Mouse (Mus musculus): ENCODE data around the gene Grin1. TPM values are rescaled to one million over a fixed set of nuclear protein-coding genes. Genes with fewer than 3 reads are reported as not detected.

The Grin1 gene
- total and polyA plus RNA-seq, 2 experiments from 2014 or later = 71.5 to 146 TPM

GRCm38 (mm10) chr2:25290101-25290815 is 28.7 kb downstream of the Grin1 start:
- ATAC-seq (ENCODE audit: low FRiP score) = peak; percentile 12; the same call in 1 of the 2 replicates

DNA sequence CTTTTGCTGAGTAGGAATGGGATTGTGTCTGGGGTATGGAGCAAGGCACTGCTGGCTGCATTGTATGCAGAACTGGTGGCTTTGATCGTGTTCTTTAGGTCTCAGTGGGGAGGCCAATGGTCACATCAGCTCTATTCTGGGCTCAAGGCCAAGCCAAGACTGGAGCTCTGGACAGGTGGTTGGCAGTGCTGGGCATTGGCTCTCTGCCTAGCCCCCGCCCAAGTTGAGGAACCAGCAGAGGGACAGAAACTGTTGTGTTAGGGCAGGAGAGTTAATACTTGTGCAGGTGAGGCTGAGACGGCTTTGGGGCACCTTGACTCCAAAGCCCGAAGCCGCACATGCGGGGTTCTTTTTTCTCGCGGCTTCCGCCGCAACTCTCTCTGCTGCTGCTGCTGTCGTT is 29.3 kb downstream of the Grin1 start, which contains the start of gene Lrrc26:
Gene Lrrc26 (plus strand): TSS at position 265 of the 400 bp plus-strand sequence.
- Histone ChIP-seq H3K4me2 (ENCODE audit: low read depth, low read length, poor library complexity, severe bottlenecking) (peak within 1 kb of the TSS; percentile 50), H3K9ac (replicated peaks; ENCODE audit: low read length, poor library complexity, severe bottlenecking) (peak within 1 kb of the TSS; percentile 1; the same call in 1 of the 2 replicates), H3K36me3 (ENCODE audit: insufficient read depth, low read length) (peaks cover 30% of the 10 kb centered on the region), H3K4me3 (ENCODE audit: low read depth, low read length) (peak within 1 kb of the TSS; percentile 18), H3K27ac (ENCODE audit: low read depth, low read length) (no peak within 1 kb of the TSS), H3K27me3 (ENCODE audit: insufficient read depth, low read length) (peaks cover 45% of the 10 kb centered on the region), H3K9me3 (ENCODE audit: low read length) (no peaks in the 10 kb centered on the region), H3K4me1 (ENCODE audit: insufficient read depth, low read length) (peaks cover 11% of the 10 kb centered on the region; the same call in 1 of the 2 replicates)
- DNase-seq (ENCODE audit: low spot score) (peak; percentile 67), ATAC-seq (ENCODE audit: low FRiP score) (no peak)
- TF ChIP-seq CTCF (IDR thresholded peaks at IDR 0.05) = no peak
- 5% methylated on average over 11 of the region's 11 CpGs for WGBS

More at GRCm38 (mm10) chr2:25290101-25290815, 28.7 kb downstream of the Grin1 start:
- H3K27ac ChIP-seq (ENCODE audit: low read depth, low read length) = no peak overlapping the region
- 1% methylated on average over 54 of the region's 54 CpGs for WGBS
- H3K4me1 ChIP-seq (ENCODE audit: insufficient read depth, low read length) = peaks cover 11% of the 10 kb centered on the region; the same call in 1 of the 2 replicates
- H3K36me3 ChIP-seq (ENCODE audit: insufficient read depth, low read length) = peaks cover 29% of the 10 kb centered on the region
- TF ChIP-seq CTCF (IDR thresholded peaks at IDR 0.05) = no peak
- peak overlapping the region; percentile 1; the same call in 1 of the 2 replicates for H3K9ac ChIP-seq (replicated peaks; ENCODE audit: low read length, poor library complexity, severe bottlenecking)
- peak overlapping the region; percentile 50 for H3K4me2 ChIP-seq (ENCODE audit: low read depth, low read length, poor library complexity, severe bottlenecking)
- H3K27me3 ChIP-seq (ENCODE audit: insufficient read depth, low read length) = peaks cover 45% of the 10 kb centered on the region
- DNase-seq (ENCODE audit: low spot score) = peak; percentile 54
- H3K4me3 ChIP-seq (ENCODE audit: low read depth, low read length) = peak overlapping the region; percentile 18
- H3K9me3 ChIP-seq (ENCODE audit: low read length) = no peaks in the 10 kb centered on the region

GRCm38 (mm10) chr2:25288734-25289345 is 30.1 kb downstream of the Grin1 start:
- TF ChIP-seq CTCF (IDR thresholded peaks at IDR 0.05) = no peak
- Histone ChIP-seq H3K9ac (replicated peaks; ENCODE audit: low read length, poor library complexity, severe bottlenecking) (no peak overlapping the region), H3K27me3 (ENCODE audit: insufficient read depth, low read length) (peaks cover 42% of the 10 kb centered on the region), H3K4me1 (ENCODE audit: insufficient read depth, low read length) (peaks cover 11% of the 10 kb centered on the region; the same call in 1 of the 2 replicates), H3K27ac (ENCODE audit: low read depth, low read length) (no peak overlapping the region), H3K4me3 (ENCODE audit: low read depth, low read length) (no peak overlapping the region), H3K36me3 (ENCODE audit: insufficient read depth, low read length) (peaks cover 29% of the 10 kb centered on the region), H3K4me2 (ENCODE audit: low read depth, low read length, poor library complexity, severe bottlenecking) (no peak overlapping the region), H3K9me3 (ENCODE audit: low read length) (no peaks in the 10 kb centered on the region)
- DNase-seq (ENCODE audit: low spot score) (no peak), ATAC-seq (ENCODE audit: low FRiP score) (no peak)
- WGBS = 83% methylated on average over 7 of the region's 7 CpGs

DNA sequence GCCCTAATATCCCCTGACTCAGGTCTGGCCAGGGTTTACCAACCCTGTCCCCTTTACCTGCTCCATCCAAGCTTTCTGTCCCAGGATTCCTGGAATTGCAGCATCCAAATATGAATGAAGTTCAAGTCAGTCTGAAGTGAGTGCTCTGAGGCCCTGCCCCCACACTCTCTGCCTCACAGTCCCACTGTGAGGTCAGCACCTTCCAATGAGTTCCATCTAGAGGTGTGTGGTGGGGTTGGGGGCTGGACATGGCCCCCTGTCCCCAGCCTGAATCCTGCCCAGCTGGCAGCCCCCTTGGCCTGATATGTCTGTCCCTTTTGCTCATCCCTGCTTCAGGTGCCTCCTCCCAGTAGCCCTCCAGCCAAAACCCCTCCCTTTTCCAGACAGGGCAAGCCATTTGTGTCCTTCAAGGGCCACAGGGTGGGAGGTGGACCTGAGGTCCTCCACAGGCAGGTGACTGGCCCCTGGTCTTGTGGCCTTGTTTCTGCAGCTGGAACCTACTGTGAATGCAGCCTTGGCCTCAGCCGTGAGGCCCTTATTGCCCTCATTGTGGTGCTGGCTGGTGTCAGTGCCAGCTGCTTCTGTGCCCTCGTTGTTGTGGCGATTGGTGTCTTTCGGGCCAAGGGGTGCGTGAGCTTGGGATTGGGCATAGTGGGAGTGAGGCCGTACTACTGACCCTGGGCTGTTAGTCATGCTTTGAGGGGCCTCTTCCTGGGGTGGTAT is 30.9 kb downstream of the Grin1 start, which contains the start of gene Tmem210:
Gene Tmem210 (plus strand): TSS at position 219 of the 723 bp plus-strand sequence.
- 77% methylated on average over 6 of the region's 6 CpGs for WGBS
- ATAC-seq (ENCODE audit: low FRiP score) (no peak), DNase-seq (ENCODE audit: low spot score) (no peak)
- Histone ChIP-seq H3K27me3 (ENCODE audit: insufficient read depth, low read length) (peaks cover 35% of the 10 kb centered on the region), H3K4me1 (ENCODE audit: insufficient read depth, low read length) (peaks cover 11% of the 10 kb centered on the region; the same call in 1 of the 2 replicates), H3K27ac (ENCODE audit: low read depth, low read length) (no peak within 1 kb of the TSS), H3K9me3 (ENCODE audit: low read length) (no peaks in the 10 kb centered on the region), H3K36me3 (ENCODE audit: insufficient read depth, low read length) (peaks cover 30% of the 10 kb centered on the region), H3K4me3 (ENCODE audit: low read depth, low read length) (no peak within 1 kb of the TSS), H3K9ac (replicated peaks; ENCODE audit: low read length, poor library complexity, severe bottlenecking) (no peak within 1 kb of the TSS), H3K4me2 (ENCODE audit: low read depth, low read length, poor library complexity, severe bottlenecking) (no peak within 1 kb of the TSS)
- TF ChIP-seq CTCF (IDR thresholded peaks at IDR 0.05) = no peak

GRCm38 (mm10) chr2:25286837-25287636 is 31.9 kb downstream of the Grin1 start:
- Histone ChIP-seq H3K9ac (replicated peaks; ENCODE audit: low read length, poor library complexity, severe bottlenecking) (no peak overlapping the region), H3K4me1 (ENCODE audit: insufficient read depth, low read length) (peaks cover 11% of the 10 kb centered on the region; the same call in 1 of the 2 replicates), H3K9me3 (ENCODE audit: low read length) (no peaks in the 10 kb centered on the region), H3K4me2 (ENCODE audit: low read depth, low read length, poor library complexity, severe bottlenecking) (no peak overlapping the region), H3K36me3 (ENCODE audit: insufficient read depth, low read length) (peaks cover 37% of the 10 kb centered on the region), H3K27me3 (ENCODE audit: insufficient read depth, low read length) (peaks cover 25% of the 10 kb centered on the region), H3K27ac (ENCODE audit: low read depth, low read length) (no peak overlapping the region), H3K4me3 (ENCODE audit: low read depth, low read length) (no peak overlapping the region)
- WGBS = 56% methylated on average over 7 of the region's 7 CpGs
- ATAC-seq (ENCODE audit: low FRiP score) (0 out of 2 replicates have a peak, but pooled peaks have one; percentile 1), DNase-seq (ENCODE audit: low spot score) (peak; percentile 45)
- no peak for TF ChIP-seq CTCF (IDR thresholded peaks at IDR 0.05)
